Mouse (Mus musculus) CH12.LX (cell line): ENCODE data around the gene Wnk2. TPM values are rescaled to one million over a fixed set of nuclear protein-coding genes. Genes with fewer than 3 reads are reported as not detected.

Experiments
- DNase-seq: peaks from one replicate; pipeline ENCODE4 v3.0.0-alpha.2; 2013; ENCODE audit errors: extremely low read depth
- H3K27ac ChIP-seq: 2 replicates; pipeline ENCODE4 v1.5.1; 2012; ENCODE audit warnings: low read depth, mild to moderate bottlenecking, control low read depth, moderate library complexity; ENCODE audit not compliant: insufficient read depth
- H3K27me3 ChIP-seq: replicated peaks from 2 replicates; pipeline ENCODE3; 2012; ENCODE audit warnings: inconsistent platforms
- H3K36me3 ChIP-seq, 2 experiments: replicated peaks in 1 of 2; 2 replicates each; pipeline versions ENCODE3 to v1.6.1; 2012; ENCODE audit warnings: inconsistent platforms in 1 of 2, low read length in 1 of 2, mild to moderate bottlenecking in 1 of 2, mixed read lengths in 1 of 2, moderate library complexity in 1 of 2; ENCODE audit not compliant: control insufficient read depth in 1 of 2, insufficient read depth in 1 of 2
- H3K4me1 ChIP-seq, 2 experiments: 2 replicates each; pipeline ENCODE4 v1.6.1; 2012; ENCODE audit warnings: inconsistent platforms in 1 of 2, moderate library complexity in 1 of 2; ENCODE audit not compliant: insufficient read depth in 2 of 2, control insufficient read depth in 1 of 2
- H3K4me2 ChIP-seq: 2 replicates; pipeline ENCODE4 v1.6.1; 2012; ENCODE audit warnings: low read depth, mild to moderate bottlenecking, control low read depth; ENCODE audit not compliant: poor library complexity, insufficient read depth, severe bottlenecking
- H3K4me3 ChIP-seq, 3 experiments: fragments of 150-350 bp in 1 of 3; sonication (generic) in 1 of 3; replicated peaks in 1 of 3; 2 replicates each; pipeline versions ENCODE3 to v1.5.1; 2011 to 2012; ENCODE audit warnings: low read depth in 2 of 3, low read length in 2 of 3, mild to moderate bottlenecking in 2 of 3, moderate library complexity in 2 of 3, control low read depth in 1 of 3, improper control_type of control experiment in 1 of 3, inconsistent platforms in 1 of 3, mixed read lengths in 1 of 3; ENCODE audit not compliant: poor library complexity in 1 of 3
- H3K79me2 ChIP-seq: replicated peaks from 2 replicates; pipeline ENCODE4 v1.6.1; 2012; ENCODE audit warnings: mild to moderate bottlenecking, moderate library complexity; ENCODE audit not compliant: control insufficient read depth, poor library complexity, insufficient read depth, severe bottlenecking; ENCODE audit errors: extremely low read depth
- H3K9ac ChIP-seq: 2 replicates; pipeline ENCODE4 v1.6.1; 2012; ENCODE audit warnings: low read depth, mild to moderate bottlenecking, control low read depth, moderate library complexity; ENCODE audit not compliant: insufficient read depth
- H3K9me3 ChIP-seq: replicated peaks from 2 replicates; pipeline ENCODE3; 2012; ENCODE audit warnings: low read length, inconsistent platforms, mixed read lengths
- CHD1 ChIP-seq: IDR thresholded peaks from 2 replicates; pipeline ENCODE4 v1.6.1; 2012; ENCODE audit warnings: low read depth, low read length, improper control_type of control experiment, inconsistent platforms
- E2F4 ChIP-seq: IDR thresholded peaks from 2 replicates; pipeline ENCODE4 v1.6.1; 2011; ENCODE audit warnings: low read depth, low read length, improper control_type of control experiment; ENCODE audit not compliant: insufficient replicate concordance
- GABPA ChIP-seq: IDR thresholded peaks from 2 replicates; pipeline ENCODE4 v1.6.1; 2012; ENCODE audit warnings: low read depth, low read length, improper control_type of control experiment, inconsistent platforms; ENCODE audit not compliant: insufficient replicate concordance
- HCFC1 ChIP-seq: IDR thresholded peaks from 2 replicates; pipeline ENCODE4 v1.6.1; 2012; ENCODE audit warnings: low read depth, mild to moderate bottlenecking, inconsistent platforms, low read length, improper control_type of control experiment
- JUN ChIP-seq: IDR thresholded peaks from 2 replicates; pipeline ENCODE4 v1.6.1; 2011; ENCODE audit warnings: low read depth, mild to moderate bottlenecking, low read length, improper control_type of control experiment, moderate library complexity; ENCODE audit not compliant: insufficient read depth
- KAT2A ChIP-seq: IDR thresholded peaks from 2 replicates; pipeline ENCODE4 v1.6.1; 2012; ENCODE audit warnings: low read length, improper control_type of control experiment, inconsistent platforms; ENCODE audit not compliant: insufficient replicate concordance
- MAX ChIP-seq: IDR thresholded peaks from 2 replicates; pipeline ENCODE4 v1.6.1; 2011; ENCODE audit warnings: low read length, improper control_type of control experiment
- NRF1 ChIP-seq: IDR thresholded peaks from 2 replicates; pipeline ENCODE4 v1.6.1; 2014; ENCODE audit warnings: low read depth, mild to moderate bottlenecking, inconsistent platforms, low read length, improper control_type of control experiment, moderate library complexity
- POLR2A ChIP-seq: IDR thresholded peaks from 2 replicates; pipeline ENCODE4 v1.6.1; 2011; ENCODE audit warnings: low read depth, mild to moderate bottlenecking, improper control_type of control experiment, low read length
- RAD21 ChIP-seq: IDR thresholded peaks from 2 replicates; pipeline ENCODE4 v1.6.1; 2011; ENCODE audit warnings: low read depth, mild to moderate bottlenecking, low read length, improper control_type of control experiment, moderate library complexity
- SMC3 ChIP-seq: IDR thresholded peaks from 2 replicates; pipeline ENCODE4 v1.6.1; 2011; ENCODE audit warnings: low read depth, low read length, improper control_type of control experiment
- UBTF ChIP-seq: IDR thresholded peaks from 2 replicates; pipeline ENCODE4 v1.6.1; 2012; ENCODE audit warnings: low read depth, mild to moderate bottlenecking, inconsistent platforms, low read length, improper control_type of control experiment, moderate library complexity
- USF2 ChIP-seq: conservative IDR thresholded peaks from 2 replicates; pipeline ENCODE4 v1.6.1; 2011; ENCODE audit warnings: low read depth, low read length, improper control_type of control experiment
- ZKSCAN1 ChIP-seq: IDR thresholded peaks from 2 replicates; pipeline ENCODE4 v1.6.1; 2012; ENCODE audit warnings: low read depth, inconsistent platforms, low read length, improper control_type of control experiment, borderline replicate concordance
- dilution Hi-C: fragments of 300-500 bp; cut with MboI; formaldehyde crosslinking; loops from 2 replicates; pipeline ENCODE4 v1.14.3; 2020; ENCODE audit warnings: low sequenced_read_pairs; ENCODE audit not compliant: extremely low pct_unique_long_range_greater_than_20kb, extremely low pct_ligation_motif_present
- in situ Hi-C: fragments of 300-500 bp; cut with MboI; formaldehyde crosslinking; loops from 3 replicates; pipeline ENCODE4 v1.14.3; 2019; ENCODE audit warnings: low sequenced_read_pairs, low pct_ligation_motif_present, low pct_unique_long_range_greater_than_20kb, mixed read lengths
- polyA plus RNA-seq: library from polyadenylated mRNA; unstranded; fragments of >175 nt; gene quantifications from 2 replicates; pipeline ENCODE4 v1.2.1, GENCODE M21; 2012; ENCODE audit warnings: low read depth; ENCODE audit not compliant: insufficient read length
- total RNA-seq, 2 experiments: library from RNA; depleted of rRNA; stranded (reverse); fragments of 300-350 nt in 1 of 2; fragments of >200 nt in 1 of 2; gene quantifications; 2 replicates each; pipeline ENCODE4 v1.2.3; 2012 to 2014

The Wnk2 gene
- total RNA-seq (2012; rRNA removed), result 0.04 TPM in 1 of 2 replicates, not detected in the other
- total RNA-seq (2014; rRNA removed), result not detected in 2 replicates
- polyA plus RNA-seq, result not detected in 2 replicates

GRCm38 (mm10) chr13:49147858-49148226 is at the start of gene Wnk2:
TSS of gene Wnk2 (minus strand) at chr13:49148014.
- Histone ChIP-seq H3K4me2 (peak within 1 kb of the TSS; percentile 44), H3K9ac (no peak within 1 kb of the TSS), H3K4me1 (peaks cover 0 to 5% of the 10 kb centered on the region in 2 experiments; a peak in 1 of 4 replicates), H3K27ac (no peak within 1 kb of the TSS), H3K27me3 (peaks cover 4% of the 10 kb centered on the region), H3K9me3 (peaks cover 7% of the 10 kb centered on the region), H3K36me3 (no peaks in the 10 kb centered on the region), H3K4me3 (peak within 1 kb of the TSS in 1 of 3 experiments; percentile 35), H3K79me2 (no peaks in the 10 kb centered on the region)
- dilution Hi-C loops, result no loop called here
- in situ Hi-C loops, result no loop called here
- no peak for TF ChIP-seq MAX
- DNase-seq, result no peak

- H3K4me3 ChIP-seq, result no peak overlapping the region
- H3K9ac ChIP-seq, result no peak overlapping the region
- no peak for DNase-seq
- peaks cover 2 to 33% of the 10 kb centered on the region in 2 experiments for H3K36me3 ChIP-seq
- H3K4me1 ChIP-seq, result peaks cover 4 to 40% of the 10 kb centered on the region in 2 experiments
- no peak overlapping the region for H3K4me2 ChIP-seq
- in situ Hi-C loops (loop anchor here (25.0 kb wide), 2 partner anchors 334 to 534 kb away; partner anchors contain the start of genes Barx1 and Phf2), dilution Hi-C loops (no loop called here)
- no peak overlapping the region for H3K27ac ChIP-seq
- no peaks in the 10 kb centered on the region for H3K27me3 ChIP-seq
- no peaks in the 10 kb centered on the region for H3K79me2 ChIP-seq
- no peak for TF ChIP-seq USF2
- TF ChIP-seq UBTF, result no peak
- no peak for TF ChIP-seq RAD21
- TF ChIP-seq SMC3, result no peak
- no peak for TF ChIP-seq GABPA
- TF ChIP-seq KAT2A, result no peak
- TF ChIP-seq JUN, result no peak
- TF ChIP-seq HCFC1, result no peak
- TF ChIP-seq ZKSCAN1, result no peak
- TF ChIP-seq, all 38 proteins: peak for 0
- no peaks in the 10 kb centered on the region for H3K9me3 ChIP-seq
Observed at GRCm38 (mm10) chr13:49196766-49197165, 49.0 kb upstream of the Wnk2 start.

GRCm38 (mm10) chr13:49196211-49196610 is 48.4 kb upstream of the Wnk2 start:
- H3K9me3 ChIP-seq, result no peaks in the 10 kb centered on the region
- peaks cover 5 to 46% of the 10 kb centered on the region in 2 experiments for H3K4me1 ChIP-seq
- in situ Hi-C loops, result loop anchor here (25.0 kb wide), 2 partner anchors 334 to 534 kb away; partner anchors contain the start of genes Barx1 and Phf2
- H3K27ac ChIP-seq, result no peak overlapping the region
- TF ChIP-seq POLR2A (no peak), CHD1 (no peak), SMC3 (no peak), NRF1 (no peak), E2F4 (no peak)
- dilution Hi-C loops, result no loop called here
- H3K79me2 ChIP-seq, result no peaks in the 10 kb centered on the region
- H3K4me2 ChIP-seq, result no peak overlapping the region
- H3K27me3 ChIP-seq, result no peaks in the 10 kb centered on the region
- H3K36me3 ChIP-seq, result peaks cover 2 to 33% of the 10 kb centered on the region in 2 experiments
- no peak overlapping the region for H3K9ac ChIP-seq
- no peak for DNase-seq
- H3K4me3 ChIP-seq, result no peak overlapping the region
